Mouse (Mus musculus) lung, postnatal 4 days (tissue): Measurements from ENCODE around the gene Slc35e1.

Source experiments
- DNase-seq, 2 experiments: peaks; one replicate each; pipeline ENCODE4 v3.0.0; 2021

The Slc35e1 gene

GRCm38 (mm10) chr8:72485456-72486199, 6.8 kb downstream of the Slc35e1 start:
- peak; percentile 78 to 84 for DNase-seq

GRCm38 (mm10) chr8:72474826-72475546, 17.4 kb downstream of the Slc35e1 start, which contains the start of gene Cherp:
Gene Cherp (minus strand): TSS chr8:72475226.
- DNase-seq, result peak; percentile 98 to 99

GRCm38 (mm10) chr8:72470684-72471083, 21.7 kb downstream of the Slc35e1 start:
- DNase-seq, result no peak

GRCm38 (mm10) chr8:72469984-72470383, 22.4 kb downstream of the Slc35e1 start:
- DNase-seq, result no peak

GRCm38 (mm10) chr8:72469243-72469642, 23.2 kb downstream of the Slc35e1 start:
- DNase-seq, result no peak

GRCm38 (mm10) chr8:72464211-72464610, 28.2 kb downstream of the Slc35e1 start:
- no peak for DNase-seq

GRCm38 (mm10) chr8:72459881-72460533, 32.4 kb downstream of the Slc35e1 start:
- no peak for DNase-seq

GRCm38 (mm10) chr8:72458457-72458856, 34.0 kb downstream of the Slc35e1 start:
- no peak for DNase-seq

GRCm38 (mm10) chr8:72457806-72458205, 34.6 kb downstream of the Slc35e1 start:
- DNase-seq, result no peak

- no peak for DNase-seq
Measured at GRCm38 (mm10) chr8:72455317-72455716, 37.1 kb downstream of the Slc35e1 start.

- no peak for DNase-seq
Measured at GRCm38 (mm10) chr8:72453904-72454303, 38.5 kb downstream of the Slc35e1 start.

- DNase-seq, result no peak
Measured at GRCm38 (mm10) chr8:72451516-72451915, 40.9 kb downstream of the Slc35e1 start.

GRCm38 (mm10) chr8:72445071-72445470, 47.3 kb downstream of the Slc35e1 start:
- DNase-seq, result no peak

- no peak for DNase-seq
Measured at GRCm38 (mm10) chr8:72443994-72444350, 48.4 kb downstream of the Slc35e1 start.

- peak; percentile 98 for DNase-seq
Measured at GRCm38 (mm10) chr8:72443338-72443993, 48.9 kb downstream of the Slc35e1 start, which contains the start of the genes Calr3 and 1700030K09Rik. Gene Calr3 (minus strand): TSS chr8:72443870. Gene 1700030K09Rik (plus strand): TSS chr8:72443880.

- no peak for DNase-seq
Measured at GRCm38 (mm10) chr8:72438248-72439015, 54.0 kb downstream of the Slc35e1 start.

- DNase-seq, result no peak
Measured at GRCm38 (mm10) chr8:72434952-72435351, 57.5 kb downstream of the Slc35e1 start.
